18 mouse cellular contexts compared by ENCODE assay signal in genomic region chr5:132652201-132652600, GRCm38 (mm10).
"Had no signal": no experiment of that assay in that cellular context is flagged by ENCODE, and none has a peak within 500 bp of the region (broad histone marks: within the 10 kb centered on the region; RNA-seq: fewer than 3 reads in every experiment).

No protein-coding gene starts in this region.

- H3K36me3 ChIP-seq: liver, embryonic 13.5 days; stomach, embryonic 15.5 days had no signal

- H3K4me3 ChIP-seq: layer of hippocampus, adult 2 months; left cerebral cortex, adult 2 months; liver, embryonic 13.5 days; stomach, embryonic 15.5 days had no signal

- H3K27ac ChIP-seq: kidney, postnatal 0 days; layer of hippocampus, adult 2 months; left cerebral cortex, adult 2 months; liver, embryonic 13.5 days; stomach, embryonic 15.5 days had no signal

- H3K4me1 ChIP-seq: stomach, embryonic 15.5 days had no signal

- DNase-seq: kidney, postnatal 25 days; layer of hippocampus, adult 9-11 months; layer of hippocampus, postnatal 36 days; liver, embryonic 13.5 days; lung, adult 2 months; lung, postnatal 14 days; lung, postnatal 4 days; midbrain, embryonic 14.5 days; right cerebral cortex, adult 18-20 months; right cerebral cortex, postnatal 25 days; spleen, adult 18-20 months; thymus, adult 2 months; thymus, postnatal 14 days; thymus, postnatal 4 days had no signal

- H3K9me3 ChIP-seq: stomach, embryonic 15.5 days had no signal

- H3K27me3 ChIP-seq: liver, embryonic 13.5 days; stomach, embryonic 15.5 days had no signal
